Mouse (Mus musculus) embryonic facial prominence, embryonic 14.5 days (tissue): ENCODE results near the gene Nol3. TPM values are rescaled to one million over a fixed set of nuclear protein-coding genes. Genes with fewer than 3 reads are reported as not detected.

Source experiments
- ATAC-seq: fragments of 200-750 bp; cut with Nextera tagmentation; 2 replicates; pipeline ENCODE4 v1.8.0; 2017; ENCODE audit warnings: low read depth, moderate number of reproducible peaks, moderate TSS enrichment
- DNase-seq: peaks from one replicate; pipeline ENCODE4 v3.0.0-alpha.2; 2015; ENCODE audit warnings: low spot score
- H3K27ac ChIP-seq: fragments of 300-500 bp; sonication (generic); replicated peaks from 2 replicates; pipeline ENCODE4 v1.5.1; 2014; ENCODE audit warnings: low read depth, mild to moderate bottlenecking, low read length, moderate library complexity
- H3K27me3 ChIP-seq: fragments of 300-500 bp; sonication (generic); replicated peaks from 2 replicates; pipeline ENCODE4 v1.6.1; 2014; ENCODE audit warnings: low read length; ENCODE audit not compliant: control insufficient read depth, insufficient read depth
- H3K36me3 ChIP-seq: fragments of 300-500 bp; sonication (generic); 2 replicates; pipeline ENCODE4 v1.6.1; 2014; ENCODE audit warnings: low read length, mixed read lengths; ENCODE audit not compliant: control insufficient read depth, insufficient read depth
- H3K4me1 ChIP-seq: fragments of 300-500 bp; sonication (generic); 2 replicates; pipeline ENCODE4 v1.6.1; 2014; ENCODE audit warnings: antibody characterized with exemption, low read length; ENCODE audit not compliant: control insufficient read depth, insufficient read depth
- H3K4me2 ChIP-seq: fragments of 300-500 bp; sonication (generic); 2 replicates; pipeline ENCODE4 v1.6.1; 2014; ENCODE audit warnings: low read depth, mild to moderate bottlenecking, low read length, moderate library complexity, mixed read lengths
- H3K4me3 ChIP-seq: fragments of 300-500 bp; sonication (generic); 2 replicates; pipeline ENCODE4 v1.5.1; 2014; ENCODE audit warnings: low read depth, mild to moderate bottlenecking, low read length
- H3K9ac ChIP-seq: fragments of 300-500 bp; sonication (generic); 2 replicates; pipeline ENCODE4 v1.6.1; 2014; ENCODE audit warnings: low read depth, mild to moderate bottlenecking, low read length, moderate library complexity, mixed read lengths
- H3K9me3 ChIP-seq: fragments of 300-500 bp; sonication (generic); 2 replicates; pipeline ENCODE4 v1.6.1; 2016; ENCODE audit warnings: low read length; ENCODE audit not compliant: control insufficient read depth
- WGBS: fragments of 180-500 bp; shearing (Covaris S2); extraction: QIAGEN DNeasy Blood & Tissue Kit; methylation state at CpG from one replicate; pipeline ENCODE4 v1.1.7; 2014; 5-methylcytosine and 5-hydroxymethylcytosine counted together
- microRNA counts: library from miRNA; unstranded; fragments of <30 nt; microRNA quantifications from one replicate; lab custom pipeline; 2017
- microRNA-seq: library from miRNA; unstranded; fragments of <30 nt; microRNA quantifications from one replicate; pipeline ENCODE4, GENCODE M21; 2016; ENCODE audit warnings: borderline number of aligned reads
- polyA plus RNA-seq: library from polyadenylated mRNA; unstranded; fragments of >200 nt; fragmentation: Nextera tagmentation; extraction: Ambion mirVana; gene quantifications from 2 replicates; pipeline ENCODE4 v1.2.1, GENCODE M21; 2014

Nol3 gene
- polyA plus RNA-seq, 1 experiment from 2014 or later: 5.4 TPM

DNA sequence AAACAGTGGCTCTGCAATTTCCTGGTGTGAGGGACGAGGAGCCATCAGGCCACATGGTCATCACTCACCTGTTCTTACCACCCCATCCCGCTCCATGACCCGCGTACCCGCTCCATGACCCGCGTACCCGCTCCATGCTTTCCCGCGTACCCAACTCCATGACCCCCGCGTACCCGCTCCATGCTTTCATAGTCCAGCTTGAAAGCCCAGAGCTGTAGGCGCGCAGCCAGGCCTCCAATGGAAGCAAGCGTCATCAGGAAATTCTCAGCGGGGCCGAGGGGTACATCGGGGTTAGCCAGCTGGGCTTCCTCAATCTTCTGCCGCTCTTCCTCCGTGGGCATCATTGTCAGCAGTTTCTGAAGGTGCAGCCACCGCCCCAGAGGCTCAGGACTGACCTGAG, 55.5 kb downstream of the Nol3 start:
- 94% methylated on average over 22 of the region's 22 CpGs for WGBS
- H3K4me2 ChIP-seq: no peak overlapping the region
- no peaks in the 10 kb centered on the region for H3K9me3 ChIP-seq
- ATAC-seq: no peak
- H3K9ac ChIP-seq: no peak overlapping the region
- no peak overlapping the region for H3K4me3 ChIP-seq
- peaks cover 85% of the 10 kb centered on the region for H3K36me3 ChIP-seq
- H3K4me1 ChIP-seq: peaks cover 3% of the 10 kb centered on the region; the same call in 1 of the 2 replicates
- DNase-seq: no peak
- H3K27ac ChIP-seq: no peak overlapping the region
- no peaks in the 10 kb centered on the region for H3K27me3 ChIP-seq

MicroRNA genes within 50 kb of the gene (microRNA counts, 519-probe panel; counts per million panel counts)
- 1,862 counts per million, percentile 12 among the panel's probes with 10 or more counts for microRNA mmu-miR-328 (lab: Ali Mortazavi, UCI)

Small RNA genes lying within 50 kb of the gene (microRNA-seq; reads per million reads assigned to microRNA genes)
- gene Gm27320: not detected
- 182 reads per million, percentile 58 among the genes with 10 or more reads in this experiment for gene Mir328

Other genes with a start within 250 kb of the Nol3 start
- not detected in 2 replicates for gene Ces3a, start 227.5 kb upstream of the Nol3 start, polyA plus RNA-seq
- gene Ces3b, start 192.4 kb upstream of the Nol3 start, polyA plus RNA-seq: not detected in 2 replicates
- not detected in 2 replicates for gene Ces4a, start 144.3 kb upstream of the Nol3 start, polyA plus RNA-seq
- 104 and 112 TPM in 2 replicates for gene Cbfb, start 105.5 kb upstream of the Nol3 start, polyA plus RNA-seq
- gene D230025D16Rik, start 51.0 kb upstream of the Nol3 start, polyA plus RNA-seq: 25.4 and 27.0 TPM in 2 replicates
- gene B3gnt9, start 21.0 kb upstream of the Nol3 start, polyA plus RNA-seq: 37.0 and 42.8 TPM in 2 replicates
- 21.1 and 23.3 TPM in 2 replicates for gene Tradd, start 11.5 kb upstream of the Nol3 start, polyA plus RNA-seq
- 2.9 and 3.2 TPM in 2 replicates for gene Fbxl8, start 11.5 kb upstream of the Nol3 start, polyA plus RNA-seq
- 0.38 and 0.49 TPM in 2 replicates for gene Hsf4, start 6.3 kb upstream of the Nol3 start, polyA plus RNA-seq
- gene 4931428F04Rik, start 13.7 kb downstream of the Nol3 start, polyA plus RNA-seq: 8.1 and 10.6 TPM in 2 replicates
- gene Exoc3l, start 20.0 kb downstream of the Nol3 start, polyA plus RNA-seq: 7.7 and 8.9 TPM in 2 replicates
- gene E2f4, start 21.5 kb downstream of the Nol3 start, polyA plus RNA-seq: 72.2 and 73.8 TPM in 2 replicates
- gene Elmo3, start 29.5 kb downstream of the Nol3 start, polyA plus RNA-seq: 5.1 and 7.4 TPM in 2 replicates
- 1.4 and 2.4 TPM in 2 replicates for gene Lrrc29, start 50.1 kb downstream of the Nol3 start, polyA plus RNA-seq
- gene Tmem208, start 50.2 kb downstream of the Nol3 start, polyA plus RNA-seq: 112 and 132 TPM in 2 replicates
- 2.4 and 2.7 TPM in 2 replicates for gene Fhod1, start 71.8 kb downstream of the Nol3 start, polyA plus RNA-seq
- 3.0 and 3.3 TPM in 2 replicates for gene Slc9a5, start 72.7 kb downstream of the Nol3 start, polyA plus RNA-seq
- gene Plekhg4, start 97.1 kb downstream of the Nol3 start, polyA plus RNA-seq: 0.25 and 0.63 TPM in 2 replicates
- gene Kctd19, start 137.4 kb downstream of the Nol3 start, polyA plus RNA-seq: not detected in 2 replicates
- gene Lrrc36, start 137.4 kb downstream of the Nol3 start, polyA plus RNA-seq: 0.46 and 0.58 TPM in 2 replicates
- 186 and 243 TPM in 2 replicates for gene Tppp3, start 195.4 kb downstream of the Nol3 start, polyA plus RNA-seq
- gene Zdhhc1, start 220.8 kb downstream of the Nol3 start, polyA plus RNA-seq: 30.1 and 38.6 TPM in 2 replicates
- gene Hsd11b2, start 242.6 kb downstream of the Nol3 start, polyA plus RNA-seq: 1.1 and 2.2 TPM in 2 replicates